Mouse (Mus musculus): ENCODE measurements at regions not wholly inside any gene's neighbourhood (a gene's known extent, or its start where the extent isn't known, plus 50 kb on each side); places are given as distances from the start of the nearest gene placed in this dataset.
A peak's percentile ranks its signal among the peaks of the same experiment; 100 is the strongest.

DNA sequence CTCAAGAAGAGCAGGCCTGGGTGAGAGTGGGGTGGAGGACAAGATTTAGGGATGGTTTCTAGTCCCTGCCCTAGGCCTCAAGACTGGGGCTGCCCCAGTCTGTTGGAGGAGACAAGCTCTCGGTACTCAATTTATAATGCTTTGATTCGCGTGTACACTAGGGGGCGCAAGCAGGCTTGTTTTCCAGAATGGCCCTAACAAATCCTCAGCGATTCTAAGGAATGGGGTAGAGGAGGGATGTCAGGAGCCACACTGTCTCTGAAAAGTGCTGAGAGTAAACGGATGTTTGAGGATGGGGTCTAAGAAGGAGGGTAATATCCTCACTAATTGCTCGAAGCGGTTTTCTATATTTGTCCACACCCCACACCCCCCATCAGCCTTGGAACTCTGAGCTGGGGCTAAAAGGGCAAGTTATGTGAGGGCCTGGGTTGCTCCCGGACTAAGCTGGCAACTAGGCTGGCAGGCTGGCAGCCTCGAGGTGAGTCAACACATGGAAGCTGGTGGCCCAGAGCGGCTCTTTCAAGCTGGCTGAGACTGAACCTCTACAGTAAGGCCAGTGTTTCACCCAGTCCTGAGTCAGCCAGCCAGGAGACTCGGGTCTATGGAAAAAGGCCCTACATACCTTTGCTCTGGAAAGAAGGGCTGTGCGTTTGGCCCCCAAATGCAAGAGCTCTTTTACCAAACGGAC is 176.7 kb downstream of the Ttc8 start:
- DNase-seq (ENCODE audit: low read depth), result peak; percentile 53

- DNase-seq (ENCODE audit: low read depth), result no peak
Observed at GRCm38 (mm10) chr12:99097618-99098066, 177.3 kb downstream of the Ttc8 start.

DNA sequence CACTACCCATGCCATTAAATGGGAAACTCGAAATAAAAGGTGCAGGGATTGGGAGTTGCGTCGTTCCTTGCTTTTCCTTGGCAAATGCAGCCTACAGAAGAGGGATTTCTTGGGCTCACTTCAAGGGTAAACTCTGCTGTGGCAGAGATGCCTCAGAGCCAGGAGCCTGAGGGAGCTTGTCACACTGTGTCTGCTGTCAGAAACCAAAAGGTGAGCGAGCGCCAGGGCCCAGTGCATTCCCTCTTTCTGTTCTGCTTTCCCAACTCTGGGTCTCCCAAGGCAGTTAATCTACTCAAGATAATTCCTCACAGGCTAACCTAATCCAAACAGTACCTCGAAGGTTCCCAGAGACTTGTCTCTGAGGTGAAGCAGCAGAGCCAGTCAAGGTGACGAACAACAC is 179.5 kb downstream of the Ttc8 start:
- no peak for DNase-seq (ENCODE audit: low read depth)

DNA sequence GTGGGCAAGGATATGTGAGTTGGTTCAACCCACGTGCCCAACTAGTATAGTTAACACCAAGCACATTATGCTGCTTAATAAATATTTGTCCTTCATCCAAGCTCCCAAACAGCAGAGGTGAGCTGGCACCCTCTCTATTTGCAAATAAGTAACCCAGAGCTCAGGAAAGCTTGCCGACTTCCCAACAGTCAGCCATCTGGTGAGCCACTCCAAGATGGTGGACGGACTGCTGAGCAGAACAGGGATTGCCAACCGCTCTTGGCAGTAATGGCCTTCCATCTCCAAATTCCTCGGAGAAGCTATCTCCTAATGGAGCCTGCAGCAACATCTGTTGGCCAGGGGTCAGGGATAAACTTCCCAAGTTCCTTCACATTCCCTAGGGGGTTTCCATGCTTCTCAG is 188.2 kb downstream of the Ttc8 start:
- DNase-seq (ENCODE audit: low read depth), result no peak

DNA sequence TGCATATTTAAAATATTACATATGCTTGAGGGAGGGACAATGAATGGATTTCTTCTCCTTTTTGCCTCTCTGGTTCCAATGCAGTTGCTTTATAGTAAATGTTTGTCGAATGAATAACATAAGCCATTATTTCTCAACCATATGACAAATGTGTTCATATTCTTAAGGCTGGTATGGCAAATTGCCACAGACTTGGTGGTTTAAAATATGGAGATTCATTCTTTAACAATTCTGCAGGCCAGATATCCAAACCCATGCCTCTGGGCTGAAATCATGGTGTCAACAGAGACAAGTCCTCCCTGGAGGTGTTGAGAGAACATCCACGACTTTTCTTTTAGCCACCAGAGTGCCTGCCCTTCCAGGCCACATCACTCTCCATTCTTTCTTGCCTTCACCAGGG is 193.4 kb downstream of the Ttc8 start:
- no peak for DNase-seq (ENCODE audit: low read depth)

- no peak for DNase-seq (ENCODE audit: low read depth)
Observed at GRCm38 (mm10) chr12:99116491-99116890, 196.1 kb downstream of the Ttc8 start.

- DNase-seq (ENCODE audit: low read depth), result no peak
Observed at GRCm38 (mm10) chr12:99118381-99119115, 198.2 kb downstream of the Ttc8 start.

DNA sequence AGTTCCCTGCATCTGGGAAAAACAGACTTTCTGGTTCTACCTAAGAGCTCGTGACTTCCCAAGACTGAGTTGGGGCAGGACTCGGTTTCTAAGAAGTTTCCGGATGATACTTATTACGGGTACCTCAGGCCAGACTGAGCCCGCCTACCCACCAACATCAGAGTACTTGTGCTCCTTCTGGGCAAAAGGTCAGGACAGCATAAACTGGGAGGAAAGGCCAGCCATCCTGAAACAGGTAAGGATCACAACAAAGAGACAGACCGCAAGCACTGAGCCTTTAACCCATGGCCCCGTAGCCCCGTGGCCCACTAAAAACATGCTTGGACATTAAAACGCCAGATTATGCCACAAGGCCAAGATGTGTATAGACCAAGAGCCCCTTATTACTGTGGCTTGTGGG is 199.6 kb downstream of the Ttc8 start:
- DNase-seq (ENCODE audit: low read depth), result no peak

DNA sequence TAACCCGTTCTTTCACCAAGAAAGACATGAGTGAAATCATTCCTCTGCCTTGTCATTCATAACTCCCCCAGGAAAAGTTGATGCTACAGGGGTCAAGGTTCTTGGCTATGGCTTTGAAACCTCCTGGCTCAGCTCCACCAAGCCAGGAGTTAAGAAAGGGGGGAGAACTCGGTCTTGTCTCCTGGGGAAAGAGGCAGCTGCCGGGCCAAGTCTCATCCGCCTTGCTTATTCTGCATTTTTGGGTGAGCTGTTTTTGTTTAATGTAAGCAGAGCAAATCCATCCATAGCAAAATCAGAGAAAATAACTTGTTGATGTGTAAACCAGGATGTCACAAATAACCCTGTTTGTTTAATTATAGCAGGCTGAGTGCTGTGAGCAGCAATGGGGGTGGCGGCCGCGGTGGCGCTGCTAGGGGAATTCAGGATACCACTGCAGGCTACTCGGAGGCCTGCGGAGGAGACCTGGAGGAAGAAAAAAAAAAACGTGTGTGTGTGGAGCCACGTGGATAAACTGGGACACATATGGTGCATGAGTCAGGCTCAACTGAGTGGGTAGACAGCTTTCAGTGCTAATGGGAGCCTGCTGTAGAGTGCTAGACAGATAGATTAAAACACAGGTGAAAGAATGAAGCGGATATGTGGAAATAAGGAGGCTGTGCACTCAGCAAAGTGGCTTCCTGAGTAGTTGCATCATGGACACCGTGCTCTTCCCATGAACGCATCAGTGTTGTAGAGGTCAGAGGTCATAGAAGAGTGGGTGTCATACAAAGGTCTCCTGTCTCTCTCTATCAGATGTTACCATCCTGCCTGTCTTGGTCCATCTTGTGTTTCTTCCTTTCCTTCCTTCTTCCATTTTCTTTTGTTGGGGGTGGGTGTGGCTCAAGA is 203.5 kb downstream of the Ttc8 start:
- DNase-seq (ENCODE audit: low read depth), result no peak

- DNase-seq (ENCODE audit: low read depth), result no peak
Observed at GRCm38 (mm10) chr12:99126129-99126528, 205.8 kb downstream of the Ttc8 start.

Data from c-Kit-positive CD71-positive TER-119-negative erythroid progenitor cells, embryonic 14.5 days (primary cell).